In the genomic region with DNA sequence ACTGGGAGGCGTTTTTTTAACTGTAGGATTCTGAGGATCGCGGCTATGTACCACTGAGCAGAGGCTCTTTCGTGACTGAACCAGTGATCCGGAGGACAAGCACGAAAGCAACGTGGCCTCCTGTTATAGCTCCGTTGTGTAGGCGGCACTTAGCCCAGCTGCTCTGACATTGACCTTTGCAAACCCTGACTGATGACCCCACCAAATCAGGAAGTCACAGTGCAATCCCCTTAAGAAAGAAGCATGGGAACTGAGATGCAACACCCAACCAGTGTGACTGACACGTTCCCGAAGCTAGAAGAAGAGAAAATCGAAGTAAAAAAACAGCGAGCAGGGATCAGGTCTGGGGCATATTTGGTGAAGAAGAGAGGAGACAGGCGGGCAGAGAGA, we compare ENCODE assay signal across 9 mouse cellular contexts. TPM values are rescaled to one million over a fixed set of nuclear protein-coding genes. Genes with fewer than 3 reads are reported as not detected.
A peak's percentile ranks its signal among the peaks of the same experiment; 100 is the strongest.
DNase-seq lines count a peak whose midpoint lies in the region; ATAC-seq and TF ChIP-seq lines count a peak whose summit lies in the region.
"Had no signal": no experiment of that assay in that cellular context is flagged by ENCODE, and none has a peak within 500 bp of the region (broad histone marks: within the 10 kb centered on the region; RNA-seq: fewer than 3 reads in every experiment).

No protein-coding gene starts in this region.

- no peak for DNase-seq in embryonic facial prominence, embryonic 11.5 days (ENCODE audit: low spot score)
- no peak for DNase-seq in thymus, postnatal 0 days (ENCODE audit: low spot score)
- DNase-seq in thymus, postnatal 25 days, result no peak
- DNase-seq in frontal cortex, postnatal 14 days (ENCODE audit: low spot score in 2 of 2), result no peak

- H3K4me3 ChIP-seq in forebrain, embryonic 12.5 days (replicated peaks), result no peak overlapping the region
- no peak overlapping the region for H3K4me3 ChIP-seq in forebrain, embryonic 15.5 days
- no peak overlapping the region for H3K4me3 ChIP-seq in embryonic facial prominence, embryonic 11.5 days (ENCODE audit: low read depth, low read length)
- no peak overlapping the region for H3K4me3 ChIP-seq in intestine, postnatal 0 days (ENCODE audit: low read depth, low read length)
- peak overlapping the region; percentile 78 for H3K4me3 ChIP-seq in megakaryocyte, embryonic 14.5 days (replicated peaks)

- no peaks in the 10 kb centered on the region for H3K36me3 ChIP-seq in forebrain, embryonic 12.5 days (replicated peaks)
- H3K36me3 ChIP-seq in forebrain, embryonic 15.5 days, result no peaks in the 10 kb centered on the region
- no peaks in the 10 kb centered on the region for H3K36me3 ChIP-seq in embryonic facial prominence, embryonic 11.5 days (replicated peaks; ENCODE audit: control insufficient read depth, insufficient read depth, low read depth, low read length)
- H3K36me3 ChIP-seq in intestine, postnatal 0 days (ENCODE audit: control insufficient read depth, insufficient read depth), result no peaks in the 10 kb centered on the region
- H3K36me3 ChIP-seq in megakaryocyte, embryonic 14.5 days (replicated peaks; ENCODE audit: low read length), result no peaks in the 10 kb centered on the region

- H3K9ac ChIP-seq in forebrain, embryonic 12.5 days, result no peak overlapping the region
- H3K9ac ChIP-seq in forebrain, embryonic 15.5 days (replicated peaks), result no peak overlapping the region
- H3K9ac ChIP-seq in embryonic facial prominence, embryonic 11.5 days (replicated peaks; ENCODE audit: low read length), result no peak overlapping the region
- H3K9ac ChIP-seq in intestine, postnatal 0 days (ENCODE audit: low read depth, low read length), result no peak overlapping the region

- H3K9me3 ChIP-seq in forebrain, embryonic 12.5 days, result no peaks in the 10 kb centered on the region
- H3K9me3 ChIP-seq in forebrain, embryonic 15.5 days, result no peaks in the 10 kb centered on the region
- H3K9me3 ChIP-seq in embryonic facial prominence, embryonic 11.5 days (replicated peaks; ENCODE audit: control insufficient read depth, low read length), result no peaks in the 10 kb centered on the region
- no peaks in the 10 kb centered on the region for H3K9me3 ChIP-seq in intestine, postnatal 0 days (ENCODE audit: control insufficient read depth)
- H3K9me3 ChIP-seq in megakaryocyte, embryonic 14.5 days, result no peaks in the 10 kb centered on the region

- no peak for ATAC-seq in forebrain, embryonic 12.5 days (ENCODE audit: low FRiP score)
- no peak for ATAC-seq in forebrain, embryonic 15.5 days (replicated peaks)
- ATAC-seq in embryonic facial prominence, embryonic 11.5 days (replicated peaks; ENCODE audit: insufficient number of reproducible peaks, low FRiP score, low TSS enrichment, low read depth), result 0 out of 2 replicates have a peak, but pooled peaks have one; percentile 58
- no peak for ATAC-seq in intestine, postnatal 0 days

- 76% methylated on average over 14 of the region's 14 CpGs for WGBS in forebrain, embryonic 12.5 days
- 73% methylated on average over 14 of the region's 14 CpGs for WGBS in forebrain, embryonic 15.5 days
- 58% methylated on average over 14 of the region's 14 CpGs for WGBS in embryonic facial prominence, embryonic 11.5 days
- 51% methylated on average over 14 of the region's 14 CpGs for WGBS in intestine, postnatal 0 days

- TF ChIP-seq CTCF in intestine, postnatal 0 days (IDR thresholded peaks at IDR 0.05; ENCODE audit: low read depth), result no peak

- H3K27me3 ChIP-seq in forebrain, embryonic 12.5 days, result no peaks in the 10 kb centered on the region
- no peaks in the 10 kb centered on the region for H3K27me3 ChIP-seq in forebrain, embryonic 15.5 days
- H3K27me3 ChIP-seq in embryonic facial prominence, embryonic 11.5 days (ENCODE audit: control insufficient read depth, insufficient read depth, low read length), result no peaks in the 10 kb centered on the region
- no peaks in the 10 kb centered on the region for H3K27me3 ChIP-seq in intestine, postnatal 0 days (replicated peaks; ENCODE audit: control insufficient read depth, insufficient read depth, low read length)
- H3K27me3 ChIP-seq in megakaryocyte, embryonic 14.5 days (replicated peaks), result peaks cover 3% of the 10 kb centered on the region

- H3K27ac ChIP-seq in forebrain, embryonic 12.5 days, result no peak overlapping the region
- no peak overlapping the region for H3K27ac ChIP-seq in forebrain, embryonic 15.5 days (replicated peaks)
- H3K27ac ChIP-seq in embryonic facial prominence, embryonic 11.5 days (replicated peaks; ENCODE audit: low read depth, low read length), result no peak overlapping the region
- H3K27ac ChIP-seq in intestine, postnatal 0 days (ENCODE audit: low read depth, low read length), result peak overlapping the region; percentile 37

- peak overlapping the region; percentile 10; the same call in 1 of the 2 replicates for H3K4me2 ChIP-seq in forebrain, embryonic 12.5 days
- no peak overlapping the region; the same call in 1 of the 2 replicates for H3K4me2 ChIP-seq in forebrain, embryonic 15.5 days (replicated peaks)
- no peak overlapping the region for H3K4me2 ChIP-seq in embryonic facial prominence, embryonic 11.5 days (ENCODE audit: low read depth, low read length)
- H3K4me2 ChIP-seq in intestine, postnatal 0 days (replicated peaks; ENCODE audit: low read depth), result peak overlapping the region; percentile 37; the same call in 1 of the 2 replicates

- no peaks in the 10 kb centered on the region for H3K4me1 ChIP-seq in forebrain, embryonic 12.5 days
- H3K4me1 ChIP-seq in forebrain, embryonic 15.5 days, result no peaks in the 10 kb centered on the region
- no peaks in the 10 kb centered on the region for H3K4me1 ChIP-seq in embryonic facial prominence, embryonic 11.5 days (ENCODE audit: control insufficient read depth, insufficient read depth, low read length)
- no peaks in the 10 kb centered on the region for H3K4me1 ChIP-seq in intestine, postnatal 0 days (replicated peaks; ENCODE audit: control insufficient read depth, insufficient read depth, low read length)
- H3K4me1 ChIP-seq in megakaryocyte, embryonic 14.5 days, result peaks cover 32% of the 10 kb centered on the region

RNA-seq across cellular contexts. Expression of a gene that starts 6.6 kb away (rescaled TPM):
- polyA plus RNA-seq in forebrain, embryonic 12.5 days (2016; fragmentation: Nextera tagmentation; extraction: Ambion mirVana), result not detected in 2 replicates
- not detected in 2 replicates for polyA plus RNA-seq in forebrain, embryonic 15.5 days (2015; fragmentation: Nextera tagmentation; extraction: Ambion mirVana)
- polyA plus RNA-seq in embryonic facial prominence, embryonic 11.5 days (2014; fragmentation: Nextera tagmentation; extraction: Ambion mirVana), result not detected in 2 replicates
- not detected in 2 replicates for polyA plus RNA-seq in intestine, postnatal 0 days (2015; fragmentation: Nextera tagmentation; extraction: Ambion mirVana)
- polyA plus RNA-seq in megakaryocyte, embryonic 14.5 days (2012; ENCODE audit: insufficient read depth, low replicate concordance), result not detected in 2 replicates
- polyA plus RNA-seq in thymus, postnatal 0 days (2015; fragmentation: Nextera tagmentation; extraction: Ambion mirVana), result not detected in 2 replicates
- polyA plus RNA-seq: gonadal fat pad, adult 2 months had no signal

RNA-seq across cellular contexts. Expression of a gene that starts 9.6 kb away (rescaled TPM):
- polyA plus RNA-seq in forebrain, embryonic 12.5 days (2016; fragmentation: Nextera tagmentation; extraction: Ambion mirVana), result 0.33 TPM in 1 of 2 replicates, not detected in the other
- 0.32 TPM in 1 of 2 replicates, not detected in the other for polyA plus RNA-seq in forebrain, embryonic 15.5 days (2015; fragmentation: Nextera tagmentation; extraction: Ambion mirVana)
- not detected in 2 replicates for polyA plus RNA-seq in embryonic facial prominence, embryonic 11.5 days (2014; fragmentation: Nextera tagmentation; extraction: Ambion mirVana)
- polyA plus RNA-seq in intestine, postnatal 0 days (2015; fragmentation: Nextera tagmentation; extraction: Ambion mirVana), result not detected in 2 replicates
- polyA plus RNA-seq in megakaryocyte, embryonic 14.5 days (2012; ENCODE audit: insufficient read depth, low replicate concordance), result not detected in 2 replicates
- polyA plus RNA-seq in thymus, postnatal 0 days (2015; fragmentation: Nextera tagmentation; extraction: Ambion mirVana), result not detected in 2 replicates
- polyA plus RNA-seq: gonadal fat pad, adult 2 months had no signal

RNA-seq across cellular contexts. Expression of a gene that starts 10.2 kb away (rescaled TPM):
- polyA plus RNA-seq in forebrain, embryonic 12.5 days (2016; fragmentation: Nextera tagmentation; extraction: Ambion mirVana), result 0.28 TPM in 1 of 2 replicates, not detected in the other
- 0.86 and 0.98 TPM in 2 replicates for polyA plus RNA-seq in forebrain, embryonic 15.5 days (2015; fragmentation: Nextera tagmentation; extraction: Ambion mirVana)
- 0.32 and 0.45 TPM in 2 replicates for polyA plus RNA-seq in embryonic facial prominence, embryonic 11.5 days (2014; fragmentation: Nextera tagmentation; extraction: Ambion mirVana)
- 0.26 and 0.56 TPM in 2 replicates for polyA plus RNA-seq in intestine, postnatal 0 days (2015; fragmentation: Nextera tagmentation; extraction: Ambion mirVana)
- not detected in 2 replicates for polyA plus RNA-seq in megakaryocyte, embryonic 14.5 days (2012; ENCODE audit: insufficient read depth, low replicate concordance)
- polyA plus RNA-seq in thymus, postnatal 0 days (2015; fragmentation: Nextera tagmentation; extraction: Ambion mirVana), result 2.3 TPM in 2 replicates

RNA-seq across cellular contexts. Expression of a gene that starts 30.7 kb away (rescaled TPM):
- polyA plus RNA-seq in forebrain, embryonic 12.5 days (2016; fragmentation: Nextera tagmentation; extraction: Ambion mirVana), result not detected in 2 replicates
- polyA plus RNA-seq in forebrain, embryonic 15.5 days (2015; fragmentation: Nextera tagmentation; extraction: Ambion mirVana), result not detected in 2 replicates
- polyA plus RNA-seq in embryonic facial prominence, embryonic 11.5 days (2014; fragmentation: Nextera tagmentation; extraction: Ambion mirVana), result 0.68 TPM in 1 of 2 replicates, not detected in the other
- polyA plus RNA-seq in intestine, postnatal 0 days (2015; fragmentation: Nextera tagmentation; extraction: Ambion mirVana), result not detected in 2 replicates
- not detected in 2 replicates for polyA plus RNA-seq in megakaryocyte, embryonic 14.5 days (2012; ENCODE audit: insufficient read depth, low replicate concordance)
- polyA plus RNA-seq in thymus, postnatal 0 days (2015; fragmentation: Nextera tagmentation; extraction: Ambion mirVana), result not detected in 2 replicates
- polyA plus RNA-seq: gonadal fat pad, adult 2 months had no signal

RNA-seq across cellular contexts. Expression of a gene that starts 39.3 kb away (rescaled TPM):
- polyA plus RNA-seq in forebrain, embryonic 12.5 days (2016; fragmentation: Nextera tagmentation; extraction: Ambion mirVana), result not detected in 2 replicates
- polyA plus RNA-seq in forebrain, embryonic 15.5 days (2015; fragmentation: Nextera tagmentation; extraction: Ambion mirVana), result not detected in 2 replicates
- 1.00 and 9.9 TPM in 2 replicates for polyA plus RNA-seq in embryonic facial prominence, embryonic 11.5 days (2014; fragmentation: Nextera tagmentation; extraction: Ambion mirVana)
- polyA plus RNA-seq in intestine, postnatal 0 days (2015; fragmentation: Nextera tagmentation; extraction: Ambion mirVana), result not detected in 2 replicates
- polyA plus RNA-seq in megakaryocyte, embryonic 14.5 days (2012; ENCODE audit: insufficient read depth, low replicate concordance), result not detected in 2 replicates
- polyA plus RNA-seq in thymus, postnatal 0 days (2015; fragmentation: Nextera tagmentation; extraction: Ambion mirVana), result 0.36 and 0.37 TPM in 2 replicates

Comparison
In these comparisons a context has a peak if more than half of its experiments do, and no peak if none do; other contexts are left out.
1. H3K4me2 ChIP-seq: peak in forebrain, embryonic 12.5 days (single experiment) and intestine, postnatal 0 days (single experiment); none in forebrain, embryonic 15.5 days (single experiment) and embryonic facial prominence, embryonic 11.5 days (single experiment).